Mouse (Mus musculus): ENCODE data around the gene Rars. TPM values are rescaled to one million over a fixed set of nuclear protein-coding genes. Genes with fewer than 3 reads are reported as not detected.
"Not testable (repeated sequence)": the region's sequence is repeated elsewhere in the genome, so short reads cannot be mapped to it uniquely, and the experiment has no call there.

Rars gene
- polyA plus RNA-seq, 1 experiment from 2014 or later = 108 TPM

DNA sequence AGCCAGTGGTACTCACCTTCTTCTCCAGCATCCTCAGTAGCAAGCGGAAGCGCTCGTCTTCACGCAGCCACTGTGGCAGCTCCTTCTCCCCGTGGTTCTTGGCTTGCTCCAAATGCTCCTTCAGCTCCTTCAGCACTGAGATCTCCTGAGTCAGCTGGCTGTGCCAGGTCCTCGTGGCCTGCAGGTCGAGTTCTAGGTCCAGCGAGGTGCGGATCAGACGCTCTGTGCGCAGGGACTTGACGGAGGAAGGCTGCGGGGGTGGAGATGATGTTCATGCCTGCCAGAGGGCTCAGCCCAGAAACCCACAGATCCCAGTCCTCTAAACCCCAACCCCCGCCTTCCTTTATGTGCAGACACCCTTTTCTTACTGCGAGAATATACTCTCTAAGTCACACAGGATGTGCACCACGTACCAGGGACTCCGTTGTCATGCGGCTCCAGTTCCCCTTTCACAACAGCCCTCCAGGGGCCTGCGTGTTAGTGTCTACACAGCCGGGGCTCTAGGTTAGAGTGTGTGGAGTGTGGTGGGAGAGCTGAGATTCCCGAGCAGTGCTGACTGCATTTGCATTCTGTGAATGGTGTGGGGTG is 7.5 kb upstream of the Rars start:
- Histone ChIP-seq H3K4me2 (replicated peaks; ENCODE audit: low read depth, low read length) (no peak overlapping the region), H3K36me3 (ENCODE audit: control insufficient read depth, insufficient read depth, low read length) (peaks cover 9% of the 10 kb centered on the region; the same call in 1 of the 2 replicates), H3K4me3 (ENCODE audit: low read length) (no peak overlapping the region), H3K4me1 (ENCODE audit: control insufficient read depth, insufficient read depth, low read length) (no peaks in the 10 kb centered on the region), H3K9ac (ENCODE audit: low read depth, low read length) (no peak overlapping the region), H3K9me3 (ENCODE audit: control insufficient read depth, low read length) (no peaks in the 10 kb centered on the region), H3K27me3 (ENCODE audit: control insufficient read depth, insufficient read depth, low read length) (no peaks in the 10 kb centered on the region), H3K27ac (ENCODE audit: low read depth, low read length) (no peak overlapping the region)
- no peak for ATAC-seq (ENCODE audit: low FRiP score, low TSS enrichment)
- WGBS = 87% methylated on average over 21 of the region's 21 CpGs

DNA sequence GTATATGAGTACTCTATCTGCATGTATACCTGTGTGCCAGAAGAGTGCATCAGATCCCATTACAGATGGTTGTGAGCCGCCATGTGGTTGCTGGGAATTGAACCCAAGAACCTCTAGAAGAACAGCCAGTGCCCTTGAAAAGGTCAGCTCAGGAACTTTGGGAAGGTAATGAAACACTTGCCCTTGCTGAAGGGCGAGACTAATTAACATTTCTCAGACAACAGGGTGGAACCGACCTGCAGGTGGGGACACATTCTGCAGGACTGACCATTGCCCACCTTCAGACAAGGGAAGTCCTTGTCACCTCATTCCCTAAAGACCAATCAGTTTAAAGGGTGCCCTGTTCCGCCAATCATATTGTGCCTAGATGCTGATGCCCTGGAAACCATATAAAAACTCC is 6.5 kb upstream of the Rars start:
- H3K4me3 ChIP-seq (ENCODE audit: low read length); H3K4me1 ChIP-seq (ENCODE audit: control insufficient read depth, insufficient read depth, low read length); H3K36me3 ChIP-seq (ENCODE audit: control insufficient read depth, insufficient read depth, low read length); H3K9me3 ChIP-seq (ENCODE audit: control insufficient read depth, low read length); H3K27me3 ChIP-seq (ENCODE audit: control insufficient read depth, insufficient read depth, low read length); H3K27ac ChIP-seq (ENCODE audit: low read depth, low read length); H3K4me2 ChIP-seq (replicated peaks; ENCODE audit: low read depth, low read length); H3K9ac ChIP-seq (ENCODE audit: low read depth, low read length); ATAC-seq (ENCODE audit: low FRiP score, low TSS enrichment): not testable (repeated sequence)
- 91% methylated on average over 4 of the region's 4 CpGs for WGBS

DNA sequence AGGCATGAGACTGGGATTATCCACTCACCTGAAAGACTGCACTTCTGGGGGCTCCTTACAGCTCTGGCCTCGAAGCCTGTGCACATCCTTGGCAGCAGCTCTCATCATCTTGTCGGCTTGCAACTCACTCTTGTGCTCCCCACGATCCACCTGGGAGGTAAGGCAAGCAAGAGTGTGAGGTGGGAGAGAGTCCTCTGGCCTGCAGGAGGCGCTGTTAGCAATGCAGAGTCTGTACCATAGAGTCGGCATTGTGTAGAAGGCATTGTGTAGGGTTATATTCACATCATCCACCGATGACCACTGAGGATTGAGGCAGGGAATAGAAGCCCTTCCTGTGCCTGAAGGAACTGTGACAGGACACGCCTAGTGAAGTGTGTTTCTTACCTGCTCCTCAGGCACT is 6.0 kb upstream of the Rars start:
- no peak overlapping the region for H3K4me2 ChIP-seq (replicated peaks; ENCODE audit: low read depth, low read length)
- no peaks in the 10 kb centered on the region for H3K4me1 ChIP-seq (ENCODE audit: control insufficient read depth, insufficient read depth, low read length)
- H3K9ac ChIP-seq (ENCODE audit: low read depth, low read length) = no peak overlapping the region
- no peak overlapping the region for H3K4me3 ChIP-seq (ENCODE audit: low read length)
- peaks cover 9% of the 10 kb centered on the region; the same call in 1 of the 2 replicates for H3K36me3 ChIP-seq (ENCODE audit: control insufficient read depth, insufficient read depth, low read length)
- H3K9me3 ChIP-seq (ENCODE audit: control insufficient read depth, low read length) = no peaks in the 10 kb centered on the region
- WGBS = 86% methylated on average over 7 of the region's 7 CpGs
- no peak for ATAC-seq (ENCODE audit: low FRiP score, low TSS enrichment)
- no peak overlapping the region for H3K27ac ChIP-seq (ENCODE audit: low read depth, low read length)
- H3K27me3 ChIP-seq (ENCODE audit: control insufficient read depth, insufficient read depth, low read length) = no peaks in the 10 kb centered on the region

DNA sequence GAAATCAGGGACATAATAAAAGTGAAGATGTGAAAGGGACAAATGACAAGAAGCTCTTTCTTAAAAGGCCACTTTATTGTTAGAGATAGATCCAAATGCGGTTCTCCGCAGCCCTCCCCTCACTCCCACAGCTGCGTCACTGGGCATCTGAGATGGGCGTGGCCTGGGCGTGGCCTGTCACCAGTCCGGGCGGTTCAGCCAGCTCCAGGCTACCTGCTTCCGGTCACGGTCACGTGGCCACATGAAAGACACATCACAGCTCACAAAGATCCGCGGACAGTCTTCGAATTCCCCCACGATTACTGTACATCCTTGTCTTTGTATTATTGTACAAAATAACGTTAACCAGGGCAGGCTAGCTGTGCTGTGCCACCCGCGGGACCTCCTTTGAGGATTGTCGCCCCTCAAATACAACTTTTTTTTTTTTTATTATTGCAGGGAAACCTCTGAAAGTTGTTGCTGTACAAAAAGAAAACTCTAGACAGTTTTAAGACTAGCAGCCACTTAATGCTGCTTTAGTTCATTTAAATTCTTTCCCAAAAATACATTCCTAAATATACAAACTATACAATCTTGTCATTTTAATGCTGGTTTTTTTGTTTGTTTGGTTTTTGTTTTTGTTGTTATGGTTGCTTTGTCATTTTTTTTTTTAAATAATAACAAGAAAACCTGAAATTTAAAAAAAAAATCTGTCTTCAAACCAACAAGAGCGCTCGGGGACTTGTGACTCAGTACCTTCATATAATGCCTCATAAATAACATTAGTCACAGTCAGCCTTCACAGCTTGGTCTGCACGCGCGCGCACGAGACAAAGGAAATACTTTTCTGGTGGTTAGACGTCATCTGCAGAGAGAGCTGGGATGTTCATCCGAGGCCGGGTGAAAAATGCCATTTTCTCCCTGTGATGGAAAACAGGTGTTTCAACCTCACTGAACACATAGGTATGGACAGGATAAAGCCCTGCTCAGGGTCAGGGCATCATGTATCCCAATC is 4.3 kb upstream of the Rars start:
- Histone ChIP-seq H3K4me3 (ENCODE audit: low read length) (peak overlapping the region; percentile 28; the same call in 1 of the 2 replicates), H3K4me1 (ENCODE audit: control insufficient read depth, insufficient read depth, low read length) (peaks cover under 1% of the 10 kb centered on the region; the same call in 1 of the 2 replicates), H3K4me2 (replicated peaks; ENCODE audit: low read depth, low read length) (peak overlapping the region; percentile 63), H3K27ac (ENCODE audit: low read depth, low read length) (no peak overlapping the region), H3K27me3 (ENCODE audit: control insufficient read depth, insufficient read depth, low read length) (no peaks in the 10 kb centered on the region), H3K36me3 (ENCODE audit: control insufficient read depth, insufficient read depth, low read length) (peaks cover 9% of the 10 kb centered on the region; the same call in 1 of the 2 replicates), H3K9me3 (ENCODE audit: control insufficient read depth, low read length) (no peaks in the 10 kb centered on the region), H3K9ac (ENCODE audit: low read depth, low read length) (no peak overlapping the region)
- peak; percentile 91 for ATAC-seq (ENCODE audit: low FRiP score, low TSS enrichment)
- 22% methylated on average over 28 of the region's 28 CpGs for WGBS

DNA sequence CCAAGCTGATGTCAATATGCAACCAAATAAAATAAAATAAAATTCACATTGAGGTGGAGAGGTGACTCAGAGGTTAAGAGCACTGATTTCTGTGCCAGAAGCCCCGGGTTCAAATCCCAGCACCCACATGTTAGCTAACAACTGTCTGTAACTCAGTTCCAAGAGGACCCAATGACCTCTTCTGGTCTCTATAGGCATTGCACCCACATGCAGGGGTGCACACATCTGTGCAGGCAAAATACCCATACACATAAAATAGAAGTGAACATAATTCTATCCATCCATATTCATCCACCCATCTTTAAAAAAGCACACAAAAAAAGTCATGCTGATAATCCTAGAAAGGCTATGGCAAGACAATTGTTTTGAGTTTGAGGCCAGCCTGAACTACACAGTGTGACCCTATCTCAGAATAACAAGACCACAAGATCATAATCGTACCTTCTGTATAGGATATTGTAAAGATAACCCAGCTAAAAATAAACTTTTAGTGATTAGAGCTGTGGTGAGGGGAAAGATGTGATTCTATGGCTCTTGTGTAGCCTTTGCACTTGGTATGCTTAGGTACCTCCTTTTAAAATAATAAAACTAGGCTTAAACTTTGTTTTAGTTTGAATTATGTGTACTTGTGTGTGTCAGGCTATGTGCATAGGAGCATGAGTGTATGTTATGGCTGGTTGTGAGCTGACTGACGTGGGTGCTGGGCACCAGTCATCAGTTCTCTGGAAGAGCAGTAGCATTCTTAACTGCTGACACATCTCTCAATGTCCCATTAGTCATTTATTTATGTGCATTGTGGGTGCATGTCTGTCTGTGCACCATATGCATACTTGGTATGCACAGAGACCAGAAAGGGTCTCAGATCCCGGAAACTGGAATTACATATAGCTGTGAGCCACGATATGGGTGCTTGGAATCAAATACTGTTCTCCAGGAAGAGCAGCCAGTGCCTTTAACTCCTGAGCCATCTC is 3.1 kb upstream of the Rars start:
- Histone ChIP-seq H3K4me1 (ENCODE audit: control insufficient read depth, insufficient read depth, low read length) (peaks cover 4% of the 10 kb centered on the region; the same call in 1 of the 2 replicates), H3K36me3 (ENCODE audit: control insufficient read depth, insufficient read depth, low read length) (peaks cover 6% of the 10 kb centered on the region), H3K9ac (ENCODE audit: low read depth, low read length) (no peak overlapping the region), H3K9me3 (ENCODE audit: control insufficient read depth, low read length) (no peaks in the 10 kb centered on the region), H3K4me2 (replicated peaks; ENCODE audit: low read depth, low read length) (no peak overlapping the region; the same call in 1 of the 2 replicates), H3K27ac (ENCODE audit: low read depth, low read length) (no peak overlapping the region), H3K4me3 (ENCODE audit: low read length) (no peak overlapping the region), H3K27me3 (ENCODE audit: control insufficient read depth, insufficient read depth, low read length) (no peaks in the 10 kb centered on the region)
- WGBS = 79% methylated on average over 5 of the region's 5 CpGs
- no peak for ATAC-seq (ENCODE audit: low FRiP score, low TSS enrichment)

DNA sequence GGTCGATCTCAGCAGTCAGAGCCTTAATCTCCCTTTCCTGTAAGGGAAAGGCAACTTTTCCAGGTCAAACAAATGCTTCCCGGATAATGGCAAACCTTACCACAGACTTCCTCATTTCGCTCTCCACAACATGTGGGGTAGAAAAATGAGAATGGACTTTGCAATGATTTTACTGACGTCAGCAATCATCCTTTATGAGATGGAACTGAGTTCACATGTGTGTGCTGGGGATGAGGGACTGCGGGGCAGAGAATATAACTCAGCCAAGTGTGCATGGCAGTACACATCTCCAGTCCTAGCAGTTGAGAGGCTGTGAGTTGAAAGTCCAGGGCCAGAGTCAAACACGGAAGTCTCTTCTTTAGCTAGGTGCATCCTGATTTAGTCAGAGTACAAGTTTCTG is 1.0 kb downstream of the Rars start:
- Histone ChIP-seq H3K9ac (ENCODE audit: low read depth, low read length) (peak overlapping the region; percentile 80; the same call in 1 of the 2 replicates), H3K4me2 (replicated peaks; ENCODE audit: low read depth, low read length) (peak overlapping the region; percentile 50), H3K36me3 (ENCODE audit: control insufficient read depth, insufficient read depth, low read length) (peaks cover 38% of the 10 kb centered on the region), H3K4me1 (ENCODE audit: control insufficient read depth, insufficient read depth, low read length) (peaks cover 4% of the 10 kb centered on the region; the same call in 1 of the 2 replicates), H3K4me3 (ENCODE audit: low read length) (peak overlapping the region; percentile 95), H3K27me3 (ENCODE audit: control insufficient read depth, insufficient read depth, low read length) (no peaks in the 10 kb centered on the region), H3K9me3 (ENCODE audit: control insufficient read depth, low read length) (no peaks in the 10 kb centered on the region), H3K27ac (ENCODE audit: low read depth, low read length) (no peak overlapping the region)
- ATAC-seq (ENCODE audit: low FRiP score, low TSS enrichment) = no peak
- WGBS = 83% methylated on average over 6 of the region's 6 CpGs

DNA sequence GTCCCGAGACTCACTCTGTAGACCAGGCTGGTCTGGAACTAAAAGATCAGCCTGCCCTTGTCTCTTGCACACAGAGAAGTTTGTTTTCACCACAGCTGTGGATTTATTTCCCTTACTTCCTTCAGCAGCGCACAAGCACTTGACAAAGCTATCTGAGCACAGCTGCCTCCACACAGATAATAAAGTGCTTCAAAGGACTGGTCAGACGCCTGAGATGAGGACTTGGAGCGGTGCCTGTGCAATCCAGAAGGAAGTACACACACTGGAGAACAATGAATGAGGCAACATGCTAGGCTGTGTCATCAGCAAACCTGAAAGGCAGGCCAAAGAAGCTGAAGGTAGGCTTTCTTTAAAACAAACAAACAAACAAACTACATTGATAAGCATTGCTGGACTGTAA is 2.2 kb downstream of the Rars start:
- 77% methylated on average over 4 of the region's 4 CpGs for whole genome bisulfite sequencing
- no peaks in the 10 kb centered on the region for H3K27me3 ChIP-seq (ENCODE audit: control insufficient read depth, insufficient read depth, low read length)
- H3K4me1 ChIP-seq (ENCODE audit: control insufficient read depth, insufficient read depth, low read length) = peaks cover 4% of the 10 kb centered on the region; the same call in 1 of the 2 replicates
- H3K9ac ChIP-seq (ENCODE audit: low read depth, low read length) = no peak overlapping the region
- no peak overlapping the region for H3K27ac ChIP-seq (ENCODE audit: low read depth, low read length)
- no peak for ATAC-seq (ENCODE audit: low FRiP score, low TSS enrichment)
- H3K4me3 ChIP-seq (ENCODE audit: low read length) = no peak overlapping the region
- H3K36me3 ChIP-seq (ENCODE audit: control insufficient read depth, insufficient read depth, low read length) = peaks cover 49% of the 10 kb centered on the region
- no peaks in the 10 kb centered on the region for H3K9me3 ChIP-seq (ENCODE audit: control insufficient read depth, low read length)
- no peak overlapping the region for H3K4me2 ChIP-seq (replicated peaks; ENCODE audit: low read depth, low read length)

DNA sequence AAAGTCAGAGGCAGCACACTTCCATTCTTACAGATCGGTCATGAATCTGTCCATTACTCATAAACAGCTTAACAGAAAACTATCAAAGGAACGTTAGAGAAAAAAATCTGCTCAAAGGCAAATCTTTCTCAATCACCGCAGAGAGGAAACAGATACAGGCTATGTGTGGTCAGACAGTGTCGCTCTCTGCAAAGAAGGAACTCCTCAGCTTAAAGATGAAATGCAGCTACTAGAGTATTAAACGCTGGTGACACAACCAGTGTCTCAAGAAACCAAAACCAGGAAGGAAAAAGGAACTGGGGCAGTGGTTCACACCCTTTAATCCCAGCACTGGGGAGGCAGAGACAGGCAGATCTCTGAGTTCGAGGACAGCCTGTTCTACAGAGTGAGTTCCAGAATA is 6.6 kb downstream of the Rars start:
- H3K4me1 ChIP-seq (ENCODE audit: control insufficient read depth, insufficient read depth, low read length) = no peaks in the 10 kb centered on the region
- H3K27ac ChIP-seq (ENCODE audit: low read depth, low read length) = no peak overlapping the region
- peaks cover 85% of the 10 kb centered on the region for H3K36me3 ChIP-seq (ENCODE audit: control insufficient read depth, insufficient read depth, low read length)
- ATAC-seq (ENCODE audit: low FRiP score, low TSS enrichment) = no peak
- H3K9ac ChIP-seq (ENCODE audit: low read depth, low read length) = no peak overlapping the region
- no peaks in the 10 kb centered on the region for H3K27me3 ChIP-seq (ENCODE audit: control insufficient read depth, insufficient read depth, low read length)
- H3K9me3 ChIP-seq (ENCODE audit: control insufficient read depth, low read length) = no peaks in the 10 kb centered on the region
- H3K4me2 ChIP-seq (replicated peaks; ENCODE audit: low read depth, low read length) = no peak overlapping the region
- H3K4me3 ChIP-seq (ENCODE audit: low read length) = no peak overlapping the region
- WGBS = 95% methylated on average over 6 of the region's 6 CpGs

All from kidney, embryonic 14.5 days (tissue).